ENCODE assay signal across 7 mouse cellular contexts in the genomic region with DNA sequence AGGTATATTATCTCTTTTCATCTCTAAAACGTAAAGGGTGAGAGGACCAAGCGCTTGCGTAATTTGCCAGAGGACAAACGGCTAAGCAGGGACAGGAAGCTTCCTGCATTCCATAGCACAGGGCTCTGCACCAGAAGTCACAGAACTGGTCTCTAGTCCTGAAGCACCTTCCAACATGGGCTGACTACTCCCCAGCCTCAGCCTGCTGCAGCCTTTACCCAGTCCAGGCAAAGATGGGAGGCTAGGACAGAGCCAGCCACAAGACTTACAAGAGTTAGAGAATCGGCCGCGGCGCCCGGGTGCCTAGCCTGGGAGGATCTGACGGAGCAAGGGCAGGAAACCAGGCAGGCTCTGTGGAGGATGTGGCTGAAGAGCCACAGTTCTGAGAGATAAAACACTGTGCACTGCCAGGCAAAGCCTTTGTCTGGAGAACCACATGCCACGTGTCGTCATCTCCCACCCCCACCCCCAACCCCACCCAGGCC. TPM values are rescaled to one million over a fixed set of nuclear protein-coding genes. Genes with fewer than 3 reads are reported as not detected.
DNase-seq lines count a peak whose midpoint lies in the region; ATAC-seq lines count a peak whose summit lies in the region.

No protein-coding gene starts in this region.

- peak overlapping the region; percentile 59 for H3K27ac ChIP-seq in embryonic facial prominence, embryonic 10.5 days (replicated peaks)

- WGBS in embryonic facial prominence, embryonic 10.5 days: 69% methylated on average over 12 of the region's 12 CpGs

- H3K4me3 ChIP-seq in embryonic facial prominence, embryonic 10.5 days: 0 out of 2 replicates have a peak overlapping the region, but pooled peaks have one; percentile 21

- DNase-seq in CD8-positive naive resting alpha-beta T cell, adult 2 months (ENCODE audit: low read depth in 2 of 2, low spot score in 2 of 2): peak; percentile 62 to 69
- no peak for DNase-seq in embryonic facial prominence, embryonic 10.5 days (ENCODE audit: low spot score)
- DNase-seq in kidney, postnatal 4 days: peak; percentile 34 to 52
- DNase-seq in layer of hippocampus, postnatal 36 days: no peak
- DNase-seq in layer of hippocampus, adult 11-12 months (ENCODE audit: low spot score): no peak
- DNase-seq in spleen, adult 12 weeks (ENCODE audit: low spot score): no peak

- no peaks in the 10 kb centered on the region for H3K9me3 ChIP-seq in embryonic facial prominence, embryonic 10.5 days

- peak; percentile 62 for ATAC-seq in megakaryocyte progenitor cell, adult 5-6 weeks (replicated peaks; ENCODE audit: poor library complexity)

- peaks cover 31% of the 10 kb centered on the region for H3K4me1 ChIP-seq in embryonic facial prominence, embryonic 10.5 days

- H3K27me3 ChIP-seq in embryonic facial prominence, embryonic 10.5 days (replicated peaks; ENCODE audit: low read depth, poor library complexity, severe bottlenecking): no peaks in the 10 kb centered on the region

- no peaks in the 10 kb centered on the region for H3K36me3 ChIP-seq in embryonic facial prominence, embryonic 10.5 days (replicated peaks)

RNA-seq across cellular contexts. Expression of gene Adgrg3, which starts 2.8 kb away (rescaled TPM):
- polyA plus RNA-seq in embryonic facial prominence, embryonic 10.5 days (2016; fragmentation: Nextera tagmentation; extraction: Ambion mirVana): 3.1 and 3.5 TPM in 2 replicates
- total RNA-seq in megakaryocyte progenitor cell, adult 5-6 weeks (2015): 106 and 111 TPM in 2 replicates
- total RNA-seq in megakaryocyte progenitor cell, adult 5-6 weeks (2017): 178 and 215 TPM in 2 replicates
- total RNA-seq in layer of hippocampus, postnatal 36 days (2021): under 1 TPM; 0.17 to 0.66 TPM

RNA-seq across cellular contexts. Expression of gene Drc7, which starts 34.6 kb away (rescaled TPM):
- polyA plus RNA-seq in embryonic facial prominence, embryonic 10.5 days (2016; fragmentation: Nextera tagmentation; extraction: Ambion mirVana): 0.10 and 0.15 TPM in 2 replicates
- total RNA-seq in megakaryocyte progenitor cell, adult 5-6 weeks (2015): 1.2 and 1.8 TPM in 2 replicates
- total RNA-seq in megakaryocyte progenitor cell, adult 5-6 weeks (2017): 3.8 and 7.1 TPM in 2 replicates
- 1 to 10 TPM; 1.1 to 2.7 TPM for total RNA-seq in layer of hippocampus, postnatal 36 days (2021)

RNA-seq across cellular contexts. Expression of gene Adgrg1, which starts 45.8 kb away (rescaled TPM):
- 32.9 and 38.2 TPM in 2 replicates for polyA plus RNA-seq in embryonic facial prominence, embryonic 10.5 days (2016; fragmentation: Nextera tagmentation; extraction: Ambion mirVana)
- total RNA-seq in megakaryocyte progenitor cell, adult 5-6 weeks (2015): 88.4 and 140 TPM in 2 replicates
- total RNA-seq in megakaryocyte progenitor cell, adult 5-6 weeks (2017): 48.8 and 85.6 TPM in 2 replicates
- 100 to 1,000 TPM in 1 of 2 experiments, 10 to 100 TPM in 1; 79.5 to 104 TPM for total RNA-seq in layer of hippocampus, postnatal 36 days (2021)

Comparison
In these comparisons a context has a peak if more than half of its experiments do, and no peak if none do; other contexts are left out.
1. DNase-seq: peak in CD8-positive naive resting alpha-beta T cell, adult 2 months (2 of 2) and kidney, postnatal 4 days (2 of 2); none in embryonic facial prominence, embryonic 10.5 days (single experiment), layer of hippocampus, postnatal 36 days (0 of 2), layer of hippocampus, adult 11-12 months (single experiment) and spleen, adult 12 weeks (single experiment).
2. RNA of gene Adgrg3, which starts 2.8 kb away (total RNA-seq): 106 to 215 TPM in megakaryocyte progenitor cell, adult 5-6 weeks; 0.17 to 0.66 TPM in layer of hippocampus, postnatal 36 days; every median in the first group is over 10 times any median in the second.